10 mouse cellular contexts compared by ENCODE assay signal in genomic region chr8:79083461-79084358, GRCm38 (mm10). TPM values are rescaled to one million over a fixed set of nuclear protein-coding genes. Genes with fewer than 3 reads are reported as not detected.
DNase-seq lines count a peak whose midpoint lies in the region; ATAC-seq and TF ChIP-seq lines count a peak whose summit lies in the region.
"Had no signal": no experiment of that assay in that cellular context is flagged by ENCODE, and none has a peak within 500 bp of the region (broad histone marks: within the 10 kb centered on the region; RNA-seq: fewer than 3 reads in every experiment).

No protein-coding gene starts in this region.

- intact Hi-C loops in heart, postnatal 25 days (cut with DNase I), result loop anchor here (1.0 kb wide), 2 partner anchors 21 to 54 kb away; no protein-coding TSS in a partner anchor

- H3K27ac ChIP-seq in forebrain, postnatal 0 days (ENCODE audit: low read depth, low read length), result no peak overlapping the region
- no peak overlapping the region for H3K27ac ChIP-seq in forebrain, embryonic 10.5 days
- H3K27ac ChIP-seq in neural tube, embryonic 15.5 days (replicated peaks), result peak overlapping the region; percentile 42; the same call in 1 of the 2 replicates
- H3K27ac ChIP-seq in hindbrain, embryonic 13.5 days, result no peak overlapping the region
- H3K27ac ChIP-seq: stomach, embryonic 15.5 days had no signal

- peaks cover 7% of the 10 kb centered on the region; the same call in 1 of the 2 replicates for H3K36me3 ChIP-seq in forebrain, postnatal 0 days (ENCODE audit: insufficient read depth)
- peaks cover 88% of the 10 kb centered on the region for H3K36me3 ChIP-seq in forebrain, embryonic 10.5 days (replicated peaks)
- H3K36me3 ChIP-seq in neural tube, embryonic 15.5 days, result peaks cover 16% of the 10 kb centered on the region; the same call in 1 of the 2 replicates
- H3K36me3 ChIP-seq in hindbrain, embryonic 13.5 days, result peaks cover 21% of the 10 kb centered on the region
- H3K36me3 ChIP-seq: stomach, embryonic 15.5 days had no signal

- H3K4me3 ChIP-seq in forebrain, postnatal 0 days (ENCODE audit: low read depth, low read length), result no peak overlapping the region
- no peak overlapping the region for H3K4me3 ChIP-seq in forebrain, embryonic 10.5 days
- H3K4me3 ChIP-seq in neural tube, embryonic 15.5 days (replicated peaks), result no peak overlapping the region
- no peak overlapping the region for H3K4me3 ChIP-seq in hindbrain, embryonic 13.5 days
- H3K4me3 ChIP-seq: stomach, embryonic 15.5 days had no signal

- H3K4me1 ChIP-seq in forebrain, postnatal 0 days (ENCODE audit: insufficient read depth), result peaks cover 5% of the 10 kb centered on the region
- peaks cover 15% of the 10 kb centered on the region for H3K4me1 ChIP-seq in forebrain, embryonic 10.5 days
- peaks cover 35% of the 10 kb centered on the region for H3K4me1 ChIP-seq in neural tube, embryonic 15.5 days
- H3K4me1 ChIP-seq in hindbrain, embryonic 13.5 days (replicated peaks), result peaks cover 46% of the 10 kb centered on the region

- no peak for TF ChIP-seq CTCF in forebrain, postnatal 0 days (IDR thresholded peaks at IDR 0.05; ENCODE audit: low read depth)

- no peak overlapping the region for H3K4me2 ChIP-seq in forebrain, postnatal 0 days (ENCODE audit: low read depth)
- no peak overlapping the region for H3K4me2 ChIP-seq in neural tube, embryonic 15.5 days
- no peak overlapping the region for H3K4me2 ChIP-seq in hindbrain, embryonic 13.5 days
- H3K4me2 ChIP-seq: stomach, embryonic 15.5 days had no signal

- no peak for ATAC-seq in forebrain, postnatal 0 days
- no peak for ATAC-seq in neural tube, embryonic 15.5 days (ENCODE audit: low FRiP score)
- no peak for ATAC-seq in hindbrain, embryonic 13.5 days (ENCODE audit: low FRiP score)

- H3K9me3 ChIP-seq in forebrain, postnatal 0 days (ENCODE audit: low read length), result no peaks in the 10 kb centered on the region
- no peaks in the 10 kb centered on the region for H3K9me3 ChIP-seq in forebrain, embryonic 10.5 days
- no peaks in the 10 kb centered on the region for H3K9me3 ChIP-seq in neural tube, embryonic 15.5 days (replicated peaks)
- H3K9me3 ChIP-seq in hindbrain, embryonic 13.5 days, result no peaks in the 10 kb centered on the region
- H3K9me3 ChIP-seq: stomach, embryonic 15.5 days had no signal

- no peak overlapping the region for H3K9ac ChIP-seq in forebrain, postnatal 0 days
- no peak overlapping the region for H3K9ac ChIP-seq in neural tube, embryonic 15.5 days (replicated peaks)
- no peak overlapping the region for H3K9ac ChIP-seq in hindbrain, embryonic 13.5 days
- H3K9ac ChIP-seq: stomach, embryonic 15.5 days had no signal

- WGBS in forebrain, postnatal 0 days, result 60% methylated on average over 18 of the region's 18 CpGs
- WGBS in forebrain, embryonic 10.5 days, result 91% methylated on average over 18 of the region's 18 CpGs
- WGBS in neural tube, embryonic 15.5 days, result 68% methylated on average over 18 of the region's 18 CpGs
- 74% methylated on average over 18 of the region's 18 CpGs for WGBS in hindbrain, embryonic 13.5 days

- DNase-seq in forebrain, postnatal 0 days, result peak; percentile 45
- no peak for DNase-seq in forebrain, embryonic 10.5 days (ENCODE audit: extremely low spot score, low spot score)
- peak; percentile 49 for DNase-seq in ovary, postnatal 14 days (ENCODE audit: low spot score)
- no peak for DNase-seq in ovary, adult 18-20 months (ENCODE audit: low spot score)
- DNase-seq in heart, postnatal 25 days (ENCODE audit: low spot score), result peak; percentile 31
- DNase-seq in thymus, postnatal 14 days, result no peak
- DNase-seq: gastrocnemius, postnatal 25 days had no signal

- H3K27me3 ChIP-seq in forebrain, postnatal 0 days (ENCODE audit: insufficient read depth, low read length), result no peaks in the 10 kb centered on the region
- no peaks in the 10 kb centered on the region for H3K27me3 ChIP-seq in forebrain, embryonic 10.5 days (ENCODE audit: poor library complexity, severe bottlenecking)
- H3K27me3 ChIP-seq in neural tube, embryonic 15.5 days (replicated peaks), result no peaks in the 10 kb centered on the region
- H3K27me3 ChIP-seq in hindbrain, embryonic 13.5 days, result no peaks in the 10 kb centered on the region
- H3K27me3 ChIP-seq: stomach, embryonic 15.5 days had no signal

RNA-seq across cellular contexts. Expression of gene Zfp827, which starts 55.5 kb away (rescaled TPM):
- total RNA-seq in forebrain, postnatal 0 days (2014; rRNA removed), result 22.5 and 23.3 TPM in 2 replicates
- polyA plus RNA-seq in forebrain, postnatal 0 days (2015; fragmentation: Nextera tagmentation; extraction: Ambion mirVana), result 4.5 and 6.1 TPM in 2 replicates
- 5.9 and 7.7 TPM in 2 replicates for polyA plus RNA-seq in forebrain, embryonic 10.5 days (2016; fragmentation: Nextera tagmentation; extraction: Ambion mirVana)
- 10 to 100 TPM; 13.2 to 13.6 TPM for total RNA-seq in heart, postnatal 25 days (2021)
- 10.1 and 10.4 TPM in 2 replicates for polyA plus RNA-seq in neural tube, embryonic 15.5 days (2015; fragmentation: Nextera tagmentation; extraction: Ambion mirVana)
- 12.5 and 12.7 TPM in 2 replicates for polyA plus RNA-seq in hindbrain, embryonic 13.5 days (2015; fragmentation: Nextera tagmentation; extraction: Ambion mirVana)

Comparison
In these comparisons a context has a peak if more than half of its experiments do, and no peak if none do; other contexts are left out.
1. DNase-seq: peak in forebrain, postnatal 0 days (single experiment), ovary, postnatal 14 days (single experiment) and heart, postnatal 25 days (single experiment); none in forebrain, embryonic 10.5 days (single experiment), ovary, adult 18-20 months (single experiment) and thymus, postnatal 14 days (single experiment).